Mouse (Mus musculus) neural tube, embryonic 15.5 days (tissue): Measurements from ENCODE around the gene Cd180. TPM values are rescaled to one million over a fixed set of nuclear protein-coding genes. Genes with fewer than 3 reads are reported as not detected.
A peak's percentile ranks its signal among the peaks of the same experiment; 100 is the strongest.
"Not testable (repeated sequence)": the region's sequence is repeated elsewhere in the genome, so short reads cannot be mapped to it uniquely, and the experiment has no call there.

Experiments used
- ATAC-seq: fragments of 200-750 bp; cut with Nextera tagmentation; 2 replicates; pipeline ENCODE4 v1.8.0; 2017; ENCODE audit warnings: mild to moderate bottlenecking, moderate TSS enrichment, moderate library complexity; ENCODE audit not compliant: low FRiP score
- H3K27ac ChIP-seq: fragments of 300-500 bp; sonication (generic); replicated peaks from 2 replicates; pipeline ENCODE4 v1.5.1; 2015; ENCODE audit warnings: mild to moderate bottlenecking, inconsistent platforms
- H3K27me3 ChIP-seq: fragments of 300-500 bp; sonication (generic); replicated peaks from 2 replicates; pipeline ENCODE4 v1.6.1; 2015; ENCODE audit warnings: inconsistent platforms
- H3K36me3 ChIP-seq: fragments of 300-500 bp; sonication (generic); 2 replicates; pipeline ENCODE4 v1.6.1; 2015; ENCODE audit warnings: inconsistent platforms
- H3K4me1 ChIP-seq: fragments of 300-500 bp; sonication (generic); 2 replicates; pipeline ENCODE4 v1.6.1; 2015; ENCODE audit warnings: inconsistent platforms
- H3K4me2 ChIP-seq: fragments of 300-500 bp; sonication (generic); 2 replicates; pipeline ENCODE4 v1.6.1; 2015; ENCODE audit warnings: inconsistent platforms, mild to moderate bottlenecking, moderate library complexity
- H3K4me3 ChIP-seq: fragments of 300-500 bp; sonication (generic); replicated peaks from 2 replicates; pipeline ENCODE4 v1.5.1; 2015; ENCODE audit warnings: mild to moderate bottlenecking, inconsistent platforms
- H3K9ac ChIP-seq: fragments of 300-500 bp; sonication (generic); replicated peaks from 2 replicates; pipeline ENCODE4 v1.6.1; 2015; ENCODE audit warnings: mild to moderate bottlenecking, inconsistent platforms
- H3K9me3 ChIP-seq: fragments of 300-500 bp; sonication (generic); replicated peaks from 2 replicates; pipeline ENCODE4 v1.6.1; 2016; ENCODE audit warnings: inconsistent platforms
- WGBS: fragments of 180-500 bp; shearing (Covaris S2); methylation state at CpG from one replicate; pipeline ENCODE4 v1.1.7; 2015; ENCODE audit warnings: mixed read lengths; 5-methylcytosine and 5-hydroxymethylcytosine counted together
- polyA plus RNA-seq: library from polyadenylated mRNA; unstranded; fragments of >200 nt; fragmentation: Nextera tagmentation; extraction: Ambion mirVana; gene quantifications from 2 replicates; pipeline ENCODE4 v1.2.1, GENCODE M21; 2015

The Cd180 gene
- polyA plus RNA-seq, 1 experiment from 2014 or later, result 0.77 TPM

- H3K4me3 ChIP-seq, result 0 out of 2 replicates have a peak overlapping the region, but pooled peaks have one; percentile 3
- no peaks in the 10 kb centered on the region for H3K9me3 ChIP-seq
- no peaks in the 10 kb centered on the region for H3K4me1 ChIP-seq
- H3K9ac ChIP-seq, result no peak overlapping the region
- H3K36me3 ChIP-seq, result no peaks in the 10 kb centered on the region
- 65% methylated on average over 18 of the region's 18 CpGs for WGBS
- H3K27ac ChIP-seq, result no peak overlapping the region
- peak overlapping the region; percentile 38 for H3K4me2 ChIP-seq
- ATAC-seq, result no peak
- H3K27me3 ChIP-seq, result no peaks in the 10 kb centered on the region
These were observed 27.6 kb upstream of the Cd180 start for GRCm38 (mm10) chr13:102665588-102666232.

DNA sequence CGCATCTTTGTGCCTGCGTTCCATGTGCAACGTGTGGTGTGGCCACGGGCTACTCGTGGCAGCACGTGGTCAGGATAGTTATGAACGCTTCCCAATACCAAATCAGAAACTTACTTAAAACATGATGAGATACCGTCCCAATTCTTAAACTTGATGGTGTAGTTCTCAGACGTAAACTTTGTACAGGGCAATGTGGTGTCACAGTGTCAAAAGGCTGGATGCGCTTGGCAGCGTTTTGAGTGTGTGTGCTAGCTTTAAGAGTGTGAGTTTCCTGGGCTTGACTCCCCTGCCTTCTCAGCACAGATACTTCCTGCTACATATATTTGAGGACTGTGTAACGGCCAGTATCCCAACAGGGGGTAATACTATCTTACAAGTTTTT lies 27.1 kb upstream of the Cd180 start:
- Histone ChIP-seq H3K4me3 (no peak overlapping the region), H3K27ac (no peak overlapping the region), H3K4me2 (no peak overlapping the region), H3K36me3 (no peaks in the 10 kb centered on the region), H3K27me3 (no peaks in the 10 kb centered on the region), H3K9ac (no peak overlapping the region), H3K4me1 (no peaks in the 10 kb centered on the region), H3K9me3 (no peaks in the 10 kb centered on the region)
- WGBS, result 91% methylated on average over 12 of the region's 12 CpGs
- no peak for ATAC-seq

DNA sequence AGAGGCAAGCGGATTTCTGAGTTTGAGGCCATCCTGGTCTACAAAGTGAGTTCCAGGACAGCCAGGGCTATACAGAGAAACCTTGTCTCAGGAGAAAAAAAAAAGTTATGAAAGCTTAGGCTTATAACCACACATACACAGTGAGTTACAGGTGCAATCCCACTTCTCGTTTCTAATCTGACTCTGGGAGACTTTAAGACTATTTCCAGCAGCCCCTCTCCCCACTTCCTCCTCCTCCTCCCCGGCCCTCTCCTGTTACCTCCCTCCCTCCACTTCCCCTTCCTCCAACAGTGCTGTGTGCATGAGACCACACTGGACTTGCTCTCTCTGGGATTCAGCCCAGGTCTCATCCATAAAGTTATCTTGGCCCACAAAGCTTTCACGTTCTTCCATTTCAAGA lies 26.6 kb upstream of the Cd180 start:
- no peak overlapping the region for H3K4me3 ChIP-seq
- H3K27me3 ChIP-seq, result no peaks in the 10 kb centered on the region
- no peak for ATAC-seq
- no peaks in the 10 kb centered on the region for H3K9me3 ChIP-seq
- WGBS, result 84% methylated on average over 4 of the region's 4 CpGs
- H3K4me2 ChIP-seq, result no peak overlapping the region
- no peak overlapping the region for H3K9ac ChIP-seq
- H3K36me3 ChIP-seq, result no peaks in the 10 kb centered on the region
- no peaks in the 10 kb centered on the region for H3K4me1 ChIP-seq
- H3K27ac ChIP-seq, result no peak overlapping the region

DNA sequence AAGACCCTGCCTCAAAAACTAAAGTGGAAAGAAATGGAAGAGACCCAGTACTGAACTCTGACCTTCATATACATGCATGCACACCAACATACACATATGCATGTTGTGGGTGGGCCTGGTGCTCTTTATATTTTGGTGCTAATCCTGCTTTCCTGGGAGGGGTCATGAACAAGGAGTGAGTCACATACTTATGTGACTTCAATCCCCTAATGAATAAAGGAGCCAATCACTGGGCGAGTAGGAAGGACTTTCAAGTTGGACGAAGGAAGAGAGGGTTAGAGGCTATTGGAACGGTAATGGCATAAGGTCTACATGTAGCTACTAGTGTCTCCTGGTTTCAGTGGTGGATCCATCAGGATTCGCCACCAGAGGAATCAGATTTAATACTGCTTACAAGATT lies 26.0 kb upstream of the Cd180 start:
- no peak overlapping the region for H3K4me2 ChIP-seq
- no peak for ATAC-seq
- H3K4me1 ChIP-seq, result no peaks in the 10 kb centered on the region
- H3K36me3 ChIP-seq, result no peaks in the 10 kb centered on the region
- H3K4me3 ChIP-seq, result no peak overlapping the region
- no peak overlapping the region for H3K27ac ChIP-seq
- no peaks in the 10 kb centered on the region for H3K9me3 ChIP-seq
- H3K27me3 ChIP-seq, result no peaks in the 10 kb centered on the region
- H3K9ac ChIP-seq, result no peak overlapping the region
- WGBS, result 89% methylated on average over 4 of the region's 4 CpGs

DNA sequence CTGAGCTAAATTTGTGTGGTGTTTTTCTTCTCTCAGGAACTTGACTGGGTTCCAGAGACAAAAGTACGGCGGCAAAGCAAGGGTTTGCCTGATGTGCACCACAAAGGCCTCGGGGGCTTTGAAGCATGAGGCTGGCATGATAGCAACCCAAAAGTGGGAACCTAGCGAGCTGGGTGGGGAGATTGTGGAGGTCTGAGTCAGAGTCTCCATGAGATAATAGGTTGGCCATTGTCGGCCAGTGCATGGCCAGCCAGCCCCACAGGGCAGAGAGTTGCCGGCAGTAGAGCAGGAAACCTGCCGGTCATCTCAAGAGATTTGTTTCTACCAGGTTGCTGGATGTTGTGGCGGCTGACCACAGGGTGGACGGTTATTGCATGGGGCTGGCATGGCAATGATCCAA lies 25.5 kb upstream of the Cd180 start:
- no peak for ATAC-seq
- Histone ChIP-seq H3K4me1 (no peaks in the 10 kb centered on the region), H3K4me2 (no peak overlapping the region), H3K9ac (no peak overlapping the region), H3K4me3 (no peak overlapping the region), H3K36me3 (no peaks in the 10 kb centered on the region), H3K27ac (no peak overlapping the region), H3K27me3 (no peaks in the 10 kb centered on the region), H3K9me3 (no peaks in the 10 kb centered on the region)
- 88% methylated on average over 9 of the region's 9 CpGs for WGBS

DNA sequence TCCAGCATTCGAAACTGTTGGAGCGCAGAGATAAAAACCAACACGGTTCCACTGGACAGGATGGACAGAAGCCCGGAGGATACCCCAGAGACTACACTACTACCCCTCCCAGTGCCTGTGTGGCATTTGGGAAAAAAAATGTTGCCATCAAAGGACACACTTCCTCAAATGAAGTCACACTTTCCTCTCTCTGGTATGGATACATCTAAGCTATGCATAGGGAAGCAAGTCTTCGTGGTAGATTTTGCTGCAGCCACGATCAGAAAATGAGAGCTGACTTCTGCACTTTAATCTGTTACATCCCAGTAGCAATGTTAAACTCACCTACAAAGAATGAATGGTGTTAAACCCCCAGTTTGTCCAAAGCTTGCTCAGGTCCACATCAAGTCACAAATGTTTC lies 24.4 kb upstream of the Cd180 start:
- 83% methylated on average over 6 of the region's 6 CpGs for WGBS
- Histone ChIP-seq H3K9me3 (no peaks in the 10 kb centered on the region), H3K4me3 (no peak overlapping the region), H3K4me2 (no peak overlapping the region), H3K4me1 (no peaks in the 10 kb centered on the region), H3K27ac (no peak overlapping the region), H3K27me3 (no peaks in the 10 kb centered on the region), H3K9ac (no peak overlapping the region), H3K36me3 (no peaks in the 10 kb centered on the region)
- no peak for ATAC-seq

GRCm38 (mm10) chr13:102669522-102670256 lies 23.7 kb upstream of the Cd180 start:
- Histone ChIP-seq H3K36me3 (no peaks in the 10 kb centered on the region), H3K4me2 (no peak overlapping the region), H3K9ac (no peak overlapping the region), H3K4me1 (no peaks in the 10 kb centered on the region), H3K9me3 (no peaks in the 10 kb centered on the region), H3K27ac (no peak overlapping the region), H3K27me3 (no peaks in the 10 kb centered on the region), H3K4me3 (no peak overlapping the region)
- WGBS, result 56% methylated on average over 14 of the region's 14 CpGs
- ATAC-seq, result no peak

DNA sequence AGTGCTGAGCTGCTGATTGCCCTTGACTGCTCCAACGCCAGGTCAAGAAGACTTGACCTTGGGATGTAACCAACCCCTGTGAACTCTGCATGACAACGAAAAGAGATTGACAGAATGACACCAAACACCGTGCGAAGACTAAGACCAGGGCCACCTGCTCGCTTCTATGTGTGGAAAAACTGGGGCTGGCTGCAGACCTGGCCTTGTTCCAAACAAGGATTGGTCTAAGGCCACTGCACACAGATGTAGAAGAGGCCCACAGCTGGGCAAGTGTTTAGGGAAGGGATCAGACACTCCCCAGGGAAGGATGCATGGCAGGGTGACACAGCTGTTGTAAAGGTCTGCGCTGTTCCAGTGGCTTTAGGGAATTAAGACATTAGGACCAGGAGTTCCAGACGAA lies 22.9 kb upstream of the Cd180 start:
- Histone ChIP-seq H3K4me1 (no peaks in the 10 kb centered on the region), H3K9me3 (no peaks in the 10 kb centered on the region), H3K27me3 (no peaks in the 10 kb centered on the region), H3K4me2 (no peak overlapping the region), H3K4me3 (no peak overlapping the region), H3K9ac (no peak overlapping the region), H3K27ac (no peak overlapping the region), H3K36me3 (no peaks in the 10 kb centered on the region)
- WGBS, result 83% methylated on average over 7 of the region's 7 CpGs
- ATAC-seq, result no peak

DNA sequence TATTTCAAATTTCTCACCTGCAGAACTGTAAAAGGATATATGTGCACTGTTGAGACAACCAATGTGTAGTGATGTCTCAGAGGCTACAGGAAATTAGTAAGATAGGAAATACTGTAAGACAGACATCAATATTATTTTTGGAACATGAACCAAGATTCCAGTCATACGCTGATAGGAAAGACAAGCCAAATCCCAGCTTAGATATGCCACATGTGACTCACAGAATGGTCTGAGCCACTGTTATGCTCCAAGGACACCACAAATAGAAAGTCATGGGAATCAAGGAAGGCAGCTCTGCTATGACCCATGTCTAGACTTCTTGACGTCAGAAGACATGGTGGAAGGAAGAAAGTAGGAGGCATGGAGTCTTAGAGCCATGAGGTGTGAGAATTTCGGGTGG lies 19.3 kb upstream of the Cd180 start:
- H3K27ac ChIP-seq, result no peak overlapping the region
- WGBS, result 87% methylated on average over 3 of the region's 3 CpGs
- no peak for ATAC-seq
- H3K4me1 ChIP-seq, result no peaks in the 10 kb centered on the region
- no peaks in the 10 kb centered on the region for H3K9me3 ChIP-seq
- H3K27me3 ChIP-seq, result no peaks in the 10 kb centered on the region
- no peak overlapping the region for H3K9ac ChIP-seq
- no peak overlapping the region for H3K4me2 ChIP-seq
- H3K4me3 ChIP-seq, result no peak overlapping the region
- no peaks in the 10 kb centered on the region for H3K36me3 ChIP-seq

DNA sequence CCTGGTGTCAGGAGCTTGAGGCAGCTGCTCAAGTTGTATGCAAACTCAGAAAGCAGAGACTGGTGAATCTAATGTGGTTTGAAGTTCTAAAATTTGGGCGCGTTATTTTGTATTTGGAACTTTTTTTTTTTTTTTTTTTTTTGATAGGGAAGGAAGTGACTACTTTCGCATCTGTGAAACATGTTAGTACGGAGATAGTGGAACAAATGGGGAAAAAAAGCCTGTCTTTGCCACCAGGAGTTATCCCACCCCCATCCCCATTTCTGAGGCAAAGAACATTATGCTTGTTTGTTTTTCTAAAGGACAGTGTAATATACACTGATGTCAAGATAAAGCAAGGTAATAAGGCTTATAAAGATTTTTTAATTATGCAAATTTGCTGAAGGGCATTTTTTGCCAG lies 15.8 kb upstream of the Cd180 start:
- H3K36me3 ChIP-seq, H3K4me1 ChIP-seq, H3K27me3 ChIP-seq, H3K9me3 ChIP-seq, H3K27ac ChIP-seq, ATAC-seq, H3K9ac ChIP-seq, H3K4me2 ChIP-seq, H3K4me3 ChIP-seq: not testable (repeated sequence)
- WGBS, result 89% methylated on average over 4 of the region's 4 CpGs

GRCm38 (mm10) chr13:102678482-102678881 lies 14.9 kb upstream of the Cd180 start:
- Histone ChIP-seq H3K27ac (no peak overlapping the region), H3K36me3 (no peaks in the 10 kb centered on the region), H3K4me2 (no peak overlapping the region), H3K9me3 (no peaks in the 10 kb centered on the region), H3K4me3 (no peak overlapping the region), H3K27me3 (no peaks in the 10 kb centered on the region), H3K9ac (no peak overlapping the region), H3K4me1 (no peaks in the 10 kb centered on the region)
- WGBS, result 8% methylated on average over 2 of the region's 2 CpGs
- ATAC-seq, result peak; percentile 59; the same call in 1 of the 2 replicates

DNA sequence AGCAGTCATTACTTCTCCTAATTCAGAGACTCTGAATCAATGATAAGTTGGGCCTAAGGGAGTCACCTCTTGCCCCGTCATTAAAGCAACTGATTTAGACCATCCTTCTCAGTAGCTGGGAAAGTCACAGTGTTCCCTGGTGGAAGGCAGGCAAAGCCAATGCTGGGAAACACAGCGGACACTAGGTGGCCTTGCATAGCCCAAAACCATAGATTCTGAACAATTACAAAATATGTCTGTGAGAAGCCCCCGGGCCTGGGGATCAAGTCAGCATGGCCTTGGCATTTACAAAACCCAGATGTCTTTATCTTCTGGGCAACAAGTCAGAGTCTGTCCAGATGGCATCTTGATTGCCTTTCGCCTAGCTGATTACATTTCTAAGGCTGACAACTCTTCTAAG lies 8.5 kb upstream of the Cd180 start:
- no peak overlapping the region for H3K4me2 ChIP-seq
- H3K4me1 ChIP-seq, result no peaks in the 10 kb centered on the region
- H3K36me3 ChIP-seq, result no peaks in the 10 kb centered on the region
- no peak overlapping the region for H3K4me3 ChIP-seq
- WGBS, result 82% methylated on average over 4 of the region's 4 CpGs
- H3K9ac ChIP-seq, result no peak overlapping the region
- ATAC-seq, result no peak
- H3K27me3 ChIP-seq, result no peaks in the 10 kb centered on the region
- H3K27ac ChIP-seq, result no peak overlapping the region
- H3K9me3 ChIP-seq, result no peaks in the 10 kb centered on the region
